Mouse (Mus musculus) heart, embryonic 14.5 days (tissue): Measurements from ENCODE around the gene Trim52. TPM values are rescaled to one million over a fixed set of nuclear protein-coding genes. Genes with fewer than 3 reads are reported as not detected.

Experiments used
- ATAC-seq: fragments of 200-750 bp; cut with Nextera tagmentation; 2 replicates; pipeline ENCODE4 v1.8.0; 2017; ENCODE audit warnings: low read depth, moderate TSS enrichment; ENCODE audit not compliant: insufficient number of reproducible peaks, insufficient read depth, low FRiP score
- H3K27ac ChIP-seq, 2 experiments: fragments of 200-500 bp in 1 of 2; fragments of 300-500 bp in 1 of 2; sonication (generic) in 1 of 2; replicated peaks in 1 of 2; 2 replicates each; pipeline ENCODE4 v1.5.1; 2012 to 2014; ENCODE audit warnings: low read depth in 2 of 2, low read length in 2 of 2, control low read depth in 1 of 2, mild to moderate bottlenecking in 1 of 2, mixed read lengths in 1 of 2; ENCODE audit not compliant: control insufficient read depth in 1 of 2, insufficient read depth in 1 of 2
- H3K27me3 ChIP-seq: fragments of 300-500 bp; sonication (generic); 2 replicates; pipeline ENCODE4 v1.6.1; 2014; ENCODE audit warnings: mild to moderate bottlenecking, low read length, control low read depth; ENCODE audit not compliant: control insufficient read depth, insufficient read depth
- H3K36me3 ChIP-seq: fragments of 300-500 bp; sonication (generic); 2 replicates; pipeline ENCODE4 v1.6.1; 2014; ENCODE audit warnings: mild to moderate bottlenecking, control low read depth, low read length, mixed read lengths; ENCODE audit not compliant: control insufficient read depth, insufficient read depth
- H3K4me1 ChIP-seq, 2 experiments: fragments of 200-500 bp in 1 of 2; fragments of 300-500 bp in 1 of 2; sonication (generic) in 1 of 2; 2 replicates each; pipeline ENCODE4 v1.6.1; 2012 to 2014; ENCODE audit warnings: low read length in 2 of 2, control low read depth in 1 of 2, mixed read lengths in 1 of 2; ENCODE audit not compliant: control insufficient read depth in 2 of 2, insufficient read depth in 2 of 2
- H3K4me2 ChIP-seq: fragments of 300-500 bp; sonication (generic); 2 replicates; pipeline ENCODE4 v1.6.1; 2014; ENCODE audit warnings: mild to moderate bottlenecking, low read length
- H3K4me3 ChIP-seq, 2 experiments: fragments of 200-500 bp in 1 of 2; fragments of 300-500 bp in 1 of 2; sonication (generic) in 1 of 2; 2 replicates each; pipeline ENCODE4 v1.5.1; 2012 to 2014; ENCODE audit warnings: low read length in 2 of 2, mild to moderate bottlenecking in 2 of 2, control low read depth in 1 of 2, low read depth in 1 of 2, moderate library complexity in 1 of 2; ENCODE audit not compliant: control insufficient read depth in 1 of 2, insufficient read depth in 1 of 2
- H3K9ac ChIP-seq: fragments of 300-500 bp; sonication (generic); 2 replicates; pipeline ENCODE4 v1.6.1; 2014; ENCODE audit warnings: mild to moderate bottlenecking, low read length
- H3K9me3 ChIP-seq: fragments of 300-500 bp; sonication (generic); 2 replicates; pipeline ENCODE4 v1.6.1; 2016; ENCODE audit warnings: low read length, control low read depth; ENCODE audit not compliant: control insufficient read depth
- WGBS: fragments of 180-500 bp; shearing (Covaris S2); extraction: QIAGEN DNeasy Blood & Tissue Kit; methylation state at CpG from one replicate; pipeline ENCODE4 v1.1.7; 2014; 5-methylcytosine and 5-hydroxymethylcytosine counted together
- polyA plus RNA-seq: library from polyadenylated mRNA; unstranded; fragments of >200 nt; fragmentation: Nextera tagmentation; extraction: Ambion mirVana; gene quantifications from 2 replicates; pipeline ENCODE4 v1.2.1, GENCODE M21; 2014

Trim52 gene
- polyA plus RNA-seq, 1 experiment from 2014 or later = not detected

DNA sequence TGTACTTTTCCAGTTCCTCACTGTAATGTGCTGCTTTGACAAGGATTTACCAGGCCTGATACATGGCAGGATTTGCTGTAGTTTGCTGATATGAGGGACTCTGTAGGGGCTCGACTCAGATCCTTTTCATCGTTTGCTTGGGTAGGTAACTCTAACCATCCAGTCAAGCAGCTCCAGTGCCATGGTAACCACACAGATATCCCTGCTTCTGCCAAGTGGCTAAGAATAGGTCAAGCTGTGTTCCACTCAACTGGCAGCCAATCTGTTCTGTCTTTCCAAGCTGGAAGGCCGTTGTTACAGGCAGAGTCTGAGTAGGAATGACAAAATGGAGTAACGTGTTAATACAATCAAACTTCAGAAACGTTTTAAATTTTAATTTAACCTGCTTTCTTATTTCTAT, 70.9 kb downstream of the Trim52 start:
- no peaks in the 10 kb centered on the region for H3K9me3 ChIP-seq
- no peak overlapping the region for H3K9ac ChIP-seq
- no peaks in the 10 kb centered on the region for H3K36me3 ChIP-seq
- H3K4me3 ChIP-seq = no peak overlapping the region
- WGBS = 42% methylated on average over 5 of the region's 5 CpGs
- H3K4me2 ChIP-seq = no peak overlapping the region
- peak; percentile 59; the same call in 1 of the 2 replicates for ATAC-seq
- no peaks in the 10 kb centered on the region for H3K4me1 ChIP-seq
- no peaks in the 10 kb centered on the region for H3K27me3 ChIP-seq
- H3K27ac ChIP-seq = no peak overlapping the region

DNA sequence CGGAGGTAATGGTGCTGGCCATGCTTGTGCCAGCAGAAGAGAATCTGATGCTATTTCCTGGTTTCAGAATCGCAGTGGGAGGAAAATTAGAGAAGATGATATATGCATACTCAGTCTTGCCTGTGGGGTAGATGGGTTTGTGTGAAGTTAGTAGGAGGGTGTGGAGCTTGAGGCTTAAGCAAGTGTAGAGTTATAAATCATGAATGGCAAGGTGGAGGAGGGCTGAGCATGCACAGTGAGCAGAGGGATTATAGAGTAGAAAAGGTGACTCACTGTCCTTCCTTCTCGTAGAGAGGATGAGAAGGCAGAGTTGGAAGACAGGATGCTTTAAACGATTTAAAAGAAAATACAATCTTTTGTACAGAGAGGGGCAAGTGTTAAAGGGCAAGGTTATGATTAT, 72.2 kb downstream of the Trim52 start:
- no peaks in the 10 kb centered on the region for H3K27me3 ChIP-seq
- ATAC-seq = no peak
- 77% methylated on average over 4 of the region's 4 CpGs for WGBS

DNA sequence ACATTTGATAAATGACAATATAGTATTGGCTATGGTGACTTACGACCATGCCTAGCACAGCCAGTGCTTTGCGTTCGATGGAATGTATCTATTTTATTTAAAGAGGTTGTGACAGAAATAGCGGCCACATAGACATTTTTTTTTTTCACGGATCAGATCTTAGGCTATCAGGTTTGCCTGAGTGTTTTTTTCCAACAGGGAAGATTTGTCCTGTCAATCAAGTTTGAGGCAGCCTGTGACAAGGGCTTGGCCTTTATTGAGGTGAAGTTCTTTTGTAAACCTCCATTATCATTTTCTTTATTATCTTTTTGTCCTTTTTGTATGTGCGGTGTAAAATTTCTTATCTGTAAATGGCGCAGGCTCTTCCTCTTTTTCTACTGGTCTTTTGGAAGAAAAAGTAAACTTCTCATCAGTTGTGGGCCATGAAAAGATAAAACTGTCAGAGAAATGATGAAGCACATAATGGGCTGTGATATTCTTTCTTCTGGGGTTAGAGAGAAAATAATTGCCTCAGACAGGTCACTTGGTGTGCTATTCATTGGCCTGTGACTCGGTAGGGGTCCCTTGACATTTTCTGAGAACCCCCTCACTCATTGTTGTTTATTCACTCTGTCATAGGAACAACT, 73.2 kb downstream of the Trim52 start:
- no peaks in the 10 kb centered on the region for H3K27me3 ChIP-seq
- 59% methylated on average over 8 of the region's 8 CpGs for WGBS

More for the DNA sequence above, 72.2 kb downstream of the Trim52 start:
- Histone ChIP-seq H3K9me3 (no peaks in the 10 kb centered on the region), H3K4me2 (no peak overlapping the region), H3K36me3 (no peaks in the 10 kb centered on the region), H3K9ac (no peak overlapping the region), H3K4me1 (no peaks in the 10 kb centered on the region), H3K4me3 (no peak overlapping the region), H3K27ac (no peak overlapping the region)

DNA sequence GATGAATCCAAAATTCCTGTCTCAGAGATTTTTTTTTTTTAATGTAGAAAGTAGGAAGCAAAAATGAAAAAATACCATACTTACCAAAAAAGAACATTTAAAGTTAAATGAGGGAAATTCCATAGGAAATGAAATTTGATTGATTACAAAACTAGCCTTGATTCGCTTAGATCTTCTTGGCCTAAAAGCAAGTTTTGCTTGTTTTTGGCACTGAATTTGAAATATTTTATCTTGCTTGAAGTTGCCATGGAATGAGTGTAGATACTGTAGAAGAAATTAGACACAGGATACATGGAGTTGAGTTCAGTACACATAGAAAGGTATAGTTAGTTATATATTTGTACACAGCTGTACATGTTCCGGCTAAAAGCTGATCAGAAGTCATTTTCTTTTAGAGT, 73.7 kb downstream of the Trim52 start:
- H3K4me2 ChIP-seq = no peak overlapping the region

More for the DNA sequence above, 73.2 kb downstream of the Trim52 start:
- no peak overlapping the region for H3K27ac ChIP-seq
- no peak overlapping the region for H3K4me2 ChIP-seq
- no peak for ATAC-seq
- no peak overlapping the region for H3K9ac ChIP-seq
- H3K9me3 ChIP-seq = no peaks in the 10 kb centered on the region
- H3K36me3 ChIP-seq = no peaks in the 10 kb centered on the region
- no peak overlapping the region for H3K4me3 ChIP-seq
- no peaks in the 10 kb centered on the region for H3K4me1 ChIP-seq

GRCm38 (mm10) chr14:106180616-106181015, 74.6 kb downstream of the Trim52 start:
- Histone ChIP-seq H3K9me3 (no peaks in the 10 kb centered on the region), H3K27ac (no peak overlapping the region), H3K4me1 (0 out of 4 replicates have a peak, but pooled peaks cover 0 to under 1% of the 10 kb centered on the region in 2 experiments), H3K4me2 (no peak overlapping the region), H3K9ac (no peak overlapping the region), H3K27me3 (no peaks in the 10 kb centered on the region), H3K4me3 (no peak overlapping the region), H3K36me3 (no peaks in the 10 kb centered on the region)
- ATAC-seq = no peak

More for the DNA sequence above, 73.7 kb downstream of the Trim52 start:
- no peaks in the 10 kb centered on the region for H3K27me3 ChIP-seq
- no peak overlapping the region for H3K27ac ChIP-seq
- ATAC-seq = no peak
- H3K36me3 ChIP-seq = no peaks in the 10 kb centered on the region
- H3K9ac ChIP-seq = no peak overlapping the region
- no peaks in the 10 kb centered on the region for H3K9me3 ChIP-seq
- WGBS = 75% methylated on average over 2 of the region's 2 CpGs
- H3K4me1 ChIP-seq = no peaks in the 10 kb centered on the region
- H3K4me3 ChIP-seq = no peak overlapping the region

GRCm38 (mm10) chr14:106183985-106184384, 78.0 kb downstream of the Trim52 start:
- Histone ChIP-seq H3K27me3 (no peaks in the 10 kb centered on the region), H3K4me2 (no peak overlapping the region), H3K27ac (no peak overlapping the region), H3K36me3 (no peaks in the 10 kb centered on the region), H3K4me1 (0 out of 4 replicates have a peak, but pooled peaks cover 0 to 4% of the 10 kb centered on the region in 2 experiments), H3K9me3 (no peaks in the 10 kb centered on the region), H3K9ac (no peak overlapping the region), H3K4me3 (no peak overlapping the region)
- WGBS = 74% methylated on average over 3 of the region's 3 CpGs
- ATAC-seq = no peak

Other genes starting within 250 kb of the Trim52 start
- gene Spry2, start 209.4 kb upstream of the Trim52 start, polyA plus RNA-seq = 62.9 and 66.4 TPM in 2 replicates